Mouse (Mus musculus) megakaryocyte, embryonic 14.5 days (primary cell): ENCODE measurements around the gene Mrc1. TPM values are rescaled to one million over a fixed set of nuclear protein-coding genes. Genes with fewer than 3 reads are reported as not detected.

Experiments
- H3K27me3 ChIP-seq: replicated peaks from 2 replicates; pipeline ENCODE3; 2012; ENCODE audit warnings: inconsistent platforms
- H3K36me3 ChIP-seq: replicated peaks from 2 replicates; pipeline ENCODE3; 2012; ENCODE audit warnings: low read length, inconsistent platforms, mixed read lengths
- H3K4me1 ChIP-seq: 2 replicates; pipeline ENCODE4 v1.6.1; 2012; ENCODE audit warnings: inconsistent platforms
- H3K4me3 ChIP-seq: replicated peaks from 2 replicates; pipeline ENCODE3; 2012; ENCODE audit warnings: moderate library complexity, mild to moderate bottlenecking, inconsistent platforms
- H3K9me3 ChIP-seq: 2 replicates; pipeline ENCODE4 v1.6.1; 2012; ENCODE audit warnings: inconsistent platforms
- FLI1 ChIP-seq: IDR thresholded peaks from 2 replicates; pipeline ENCODE4 v1.6.1; 2012; ENCODE audit warnings: low read length, inconsistent platforms, mixed read lengths
- GATA1 ChIP-seq: IDR thresholded peaks from 3 replicates; pipeline ENCODE4 v1.6.1; 2012; ENCODE audit warnings: mixed read lengths, low read length, inconsistent platforms, borderline replicate concordance
- polyA plus RNA-seq: library from polyadenylated mRNA; stranded (reverse); fragments of >175 nt; gene quantifications from 2 replicates; pipeline ENCODE4 v1.2.3, GENCODE M21; 2012; ENCODE audit warnings: low replicate concordance; ENCODE audit not compliant: insufficient read depth

Gene Mrc1
- polyA plus RNA-seq, 1 experiment = not detected

DNA sequence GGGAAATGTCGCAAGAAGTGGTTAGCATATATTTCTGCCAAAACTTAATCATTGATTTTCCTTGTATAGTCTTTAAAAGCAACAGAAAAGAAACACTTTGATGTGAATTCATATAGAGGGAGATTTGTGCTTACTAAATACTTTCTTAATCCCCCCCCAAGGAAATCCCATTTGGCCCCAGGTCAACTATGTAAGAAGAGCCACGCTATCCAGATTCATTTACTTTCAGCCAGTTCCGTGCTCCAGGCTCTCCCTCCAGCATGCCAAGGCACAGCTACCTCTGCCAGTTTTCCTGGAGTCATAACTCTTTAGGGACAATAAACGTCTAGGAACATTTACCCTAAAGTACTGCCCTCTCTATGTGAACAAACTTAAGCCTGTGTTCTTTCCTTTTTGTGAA lies 8.5 kb downstream of the Mrc1 start:
- H3K36me3 ChIP-seq = no peaks in the 10 kb centered on the region
- H3K9me3 ChIP-seq = no peaks in the 10 kb centered on the region
- no peak overlapping the region for H3K4me3 ChIP-seq
- TF ChIP-seq GATA1 (no peak), FLI1 (no peak)
- H3K4me1 ChIP-seq = peaks cover 42% of the 10 kb centered on the region
- no peaks in the 10 kb centered on the region for H3K27me3 ChIP-seq

DNA sequence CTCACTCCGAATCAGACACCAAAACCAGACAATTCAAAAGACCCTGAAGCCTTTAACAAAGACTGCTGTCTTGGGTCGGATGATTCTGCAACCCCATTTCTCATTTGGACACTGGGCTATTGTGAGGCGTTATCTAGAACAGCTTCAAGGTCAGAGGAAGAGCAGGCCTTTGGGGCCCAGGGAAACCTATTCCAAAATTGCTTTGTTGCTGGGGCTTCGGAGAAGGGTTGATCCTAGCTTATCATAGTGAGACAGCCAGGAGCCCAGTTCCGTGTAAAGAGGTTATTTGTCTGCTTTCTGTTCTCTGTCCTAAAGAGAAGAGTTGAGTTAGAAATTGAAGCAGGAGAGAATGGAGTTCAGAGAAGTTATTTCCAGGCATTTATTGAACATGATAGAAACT lies 10.0 kb downstream of the Mrc1 start:
- Histone ChIP-seq H3K4me3 (no peak overlapping the region), H3K36me3 (no peaks in the 10 kb centered on the region), H3K27me3 (no peaks in the 10 kb centered on the region), H3K9me3 (no peaks in the 10 kb centered on the region), H3K4me1 (peaks cover 37% of the 10 kb centered on the region)
- no peak for TF ChIP-seq FLI1

DNA sequence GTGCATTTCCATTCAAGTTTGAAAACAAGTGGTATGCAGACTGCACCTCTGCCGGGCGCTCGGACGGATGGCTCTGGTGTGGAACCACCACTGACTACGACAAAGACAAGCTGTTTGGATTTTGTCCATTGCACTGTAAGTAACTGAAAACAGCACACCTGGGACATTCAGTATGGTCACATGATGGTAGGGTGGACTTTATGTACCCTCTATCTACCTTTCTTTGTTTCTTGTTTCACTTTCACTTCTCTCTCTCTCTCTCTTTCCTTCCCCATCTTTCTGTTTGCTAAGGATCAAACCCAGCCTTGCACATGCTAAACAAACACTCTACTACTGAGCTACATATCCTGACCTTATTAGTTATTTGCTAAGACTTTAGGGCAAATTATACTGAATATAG lies 15.0 kb downstream of the Mrc1 start:
- Histone ChIP-seq H3K36me3 (no peaks in the 10 kb centered on the region), H3K9me3 (no peaks in the 10 kb centered on the region), H3K27me3 (no peaks in the 10 kb centered on the region), H3K4me3 (peak overlapping the region; percentile 87), H3K4me1 (peaks cover 43% of the 10 kb centered on the region)
- TF ChIP-seq FLI1 (no peak), GATA1 (no peak)

DNA sequence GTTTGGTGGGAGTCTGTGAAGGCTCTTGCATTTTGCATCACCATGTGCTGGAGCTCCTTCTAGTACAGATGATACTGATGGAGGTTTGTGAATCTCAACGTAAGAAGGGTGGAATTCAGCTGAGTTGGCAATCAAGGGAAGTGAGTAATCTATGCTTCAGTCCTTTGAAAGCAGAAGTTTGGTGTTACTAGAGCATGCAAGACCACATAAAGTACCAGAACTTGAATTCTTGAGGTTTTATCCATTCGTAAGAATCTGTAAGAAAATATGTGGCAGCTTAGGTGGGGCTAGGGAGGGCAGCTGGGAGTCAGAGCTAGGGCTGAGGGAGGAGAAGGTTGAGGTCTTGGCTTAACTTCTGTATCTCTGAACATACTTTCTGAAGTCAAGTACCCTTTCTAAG lies 15.5 kb downstream of the Mrc1 start:
- Histone ChIP-seq H3K9me3 (no peaks in the 10 kb centered on the region), H3K27me3 (no peaks in the 10 kb centered on the region), H3K36me3 (no peaks in the 10 kb centered on the region), H3K4me1 (peaks cover 46% of the 10 kb centered on the region), H3K4me3 (peak overlapping the region; percentile 87)
- TF ChIP-seq GATA1 (no peak), FLI1 (no peak)

DNA sequence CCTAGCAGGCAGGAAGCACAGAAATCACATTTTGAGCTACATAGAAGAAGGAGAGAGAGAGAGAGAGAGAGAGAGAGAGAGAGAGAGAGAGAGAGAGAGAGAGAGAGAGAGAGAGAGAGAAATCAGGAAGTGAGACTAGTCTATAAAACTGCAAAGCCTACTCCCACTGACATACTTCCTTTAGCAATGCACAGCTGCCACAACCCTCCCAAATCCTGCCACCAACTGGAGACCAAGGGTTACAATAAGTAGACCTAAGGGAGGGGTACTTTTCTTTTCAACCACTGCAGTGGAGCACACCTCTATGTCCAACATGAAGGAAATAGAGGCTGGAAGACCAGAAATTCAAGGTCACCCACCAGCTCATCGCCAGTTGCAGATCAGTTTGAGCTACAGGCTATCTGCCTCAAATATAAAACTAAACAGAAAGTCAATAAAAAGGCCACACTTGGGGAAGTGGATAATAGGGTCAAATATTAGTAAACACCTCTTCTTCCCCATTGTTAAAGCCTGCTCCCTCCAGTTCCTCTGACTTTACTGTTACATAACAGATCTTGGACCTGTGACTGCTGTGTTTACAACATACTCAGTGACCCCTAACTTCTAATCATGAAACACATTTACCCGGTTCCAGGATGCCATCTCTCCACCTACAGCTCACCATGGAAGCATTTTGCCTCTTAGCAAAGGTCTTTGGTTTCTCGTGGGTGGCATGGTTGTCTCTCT lies 20.8 kb downstream of the Mrc1 start:
- no peaks in the 10 kb centered on the region for H3K36me3 ChIP-seq
- no peaks in the 10 kb centered on the region for H3K27me3 ChIP-seq
- H3K4me3 ChIP-seq = no peak overlapping the region
- no peaks in the 10 kb centered on the region for H3K9me3 ChIP-seq
- TF ChIP-seq GATA1 (no peak), FLI1 (no peak)
- H3K4me1 ChIP-seq = peaks cover 35% of the 10 kb centered on the region

DNA sequence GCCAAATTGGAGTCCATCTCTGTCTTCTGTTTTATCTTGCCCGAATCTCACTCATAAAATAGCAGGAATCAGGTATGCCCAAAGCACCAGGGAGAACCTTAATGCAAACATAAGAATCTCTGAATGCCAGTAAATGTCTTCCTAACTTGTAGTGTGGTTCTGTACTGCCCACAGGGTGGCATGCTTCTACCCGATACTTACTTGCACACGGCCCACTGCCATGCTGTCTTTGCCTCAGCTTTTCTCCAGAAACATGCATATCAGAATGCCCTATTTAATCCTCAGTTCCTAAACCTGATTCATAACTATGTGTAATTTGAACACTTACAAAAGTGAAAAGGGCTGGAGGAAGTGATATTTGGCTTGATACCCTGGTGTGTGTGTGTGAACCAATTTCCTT lies 22.7 kb downstream of the Mrc1 start:
- no peak for TF ChIP-seq FLI1
- no peak for TF ChIP-seq GATA1
- H3K4me1 ChIP-seq = peaks cover 27% of the 10 kb centered on the region
- no peaks in the 10 kb centered on the region for H3K27me3 ChIP-seq
- H3K4me3 ChIP-seq = no peak overlapping the region
- no peaks in the 10 kb centered on the region for H3K9me3 ChIP-seq
- H3K36me3 ChIP-seq = no peaks in the 10 kb centered on the region

DNA sequence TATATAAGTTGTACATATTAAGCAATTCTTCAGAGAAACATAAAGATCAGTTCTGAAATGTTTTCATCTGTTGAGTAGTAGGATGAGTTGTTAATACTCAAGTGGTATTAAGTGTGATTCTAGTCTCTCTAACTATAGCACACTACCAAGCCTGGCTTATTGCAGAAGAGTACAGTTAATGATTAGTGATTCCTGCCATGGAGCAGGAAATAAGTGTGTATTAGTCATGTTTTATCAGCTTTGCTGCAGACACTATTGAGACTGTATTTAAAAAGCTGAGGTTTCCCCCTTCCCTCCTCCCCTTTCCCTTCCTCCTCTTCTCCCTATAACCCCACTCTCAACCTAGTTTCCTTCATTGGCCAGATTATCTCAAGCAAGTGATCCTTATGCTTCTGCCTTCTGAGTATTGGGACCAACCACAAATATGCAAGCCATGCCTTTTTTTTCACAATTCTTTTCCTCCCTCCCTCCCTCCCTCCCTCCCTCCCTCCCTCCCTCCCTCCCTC lies 29.2 kb downstream of the Mrc1 start:
- H3K27me3 ChIP-seq = no peaks in the 10 kb centered on the region
- H3K9me3 ChIP-seq = no peaks in the 10 kb centered on the region
- peaks cover 9% of the 10 kb centered on the region; the same call in 1 of the 2 replicates for H3K4me1 ChIP-seq
- H3K4me3 ChIP-seq = no peak overlapping the region
- TF ChIP-seq FLI1 = no peak
- no peak for TF ChIP-seq GATA1
- H3K36me3 ChIP-seq = no peaks in the 10 kb centered on the region

DNA sequence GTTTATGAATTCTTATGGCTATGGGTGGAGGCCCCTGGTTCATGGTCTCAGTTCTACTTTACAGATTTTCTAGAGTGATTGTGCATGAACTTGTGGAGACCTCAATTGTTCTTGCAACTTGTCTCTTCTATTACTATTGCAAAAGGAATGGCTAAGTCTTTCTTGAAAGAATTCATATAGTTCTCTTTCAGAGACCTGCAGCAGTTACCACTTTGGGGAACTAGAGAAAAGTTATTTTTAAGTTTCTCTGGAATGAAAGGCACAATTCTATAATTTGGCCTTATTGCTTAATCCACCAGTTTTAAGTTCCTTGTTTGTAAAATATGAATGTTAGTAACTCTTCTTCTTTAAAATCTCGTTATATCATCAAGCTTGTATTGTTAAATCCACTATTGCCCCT lies 32.9 kb downstream of the Mrc1 start:
- Histone ChIP-seq H3K4me1 (peaks cover 9% of the 10 kb centered on the region; the same call in 1 of the 2 replicates), H3K36me3 (no peaks in the 10 kb centered on the region), H3K27me3 (no peaks in the 10 kb centered on the region), H3K9me3 (no peaks in the 10 kb centered on the region), H3K4me3 (no peak overlapping the region)
- TF ChIP-seq GATA1 (no peak), FLI1 (no peak)

DNA sequence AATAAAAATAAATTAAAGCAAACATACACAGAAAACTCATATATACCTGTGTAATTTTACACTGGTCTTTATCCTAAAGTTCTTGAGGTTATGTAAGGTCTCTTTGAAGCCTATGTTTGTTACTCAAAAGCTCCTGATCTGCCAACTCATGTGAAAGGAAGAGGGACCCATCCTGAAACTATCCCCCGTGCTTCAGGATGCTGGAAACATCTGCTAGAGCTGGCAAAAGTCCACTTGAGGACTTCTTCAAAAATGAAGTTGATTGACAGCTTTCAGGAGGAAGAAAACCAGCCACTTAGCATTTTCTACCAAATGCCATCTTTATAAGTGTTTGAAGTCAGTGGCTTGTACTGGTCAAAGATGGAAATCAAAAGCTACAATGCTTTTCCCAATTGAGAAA lies 40.0 kb downstream of the Mrc1 start:
- Histone ChIP-seq H3K9me3 (no peaks in the 10 kb centered on the region), H3K4me1 (peaks cover 16% of the 10 kb centered on the region), H3K4me3 (no peak overlapping the region), H3K36me3 (no peaks in the 10 kb centered on the region), H3K27me3 (no peaks in the 10 kb centered on the region)
- no peak for TF ChIP-seq GATA1
- no peak for TF ChIP-seq FLI1

DNA sequence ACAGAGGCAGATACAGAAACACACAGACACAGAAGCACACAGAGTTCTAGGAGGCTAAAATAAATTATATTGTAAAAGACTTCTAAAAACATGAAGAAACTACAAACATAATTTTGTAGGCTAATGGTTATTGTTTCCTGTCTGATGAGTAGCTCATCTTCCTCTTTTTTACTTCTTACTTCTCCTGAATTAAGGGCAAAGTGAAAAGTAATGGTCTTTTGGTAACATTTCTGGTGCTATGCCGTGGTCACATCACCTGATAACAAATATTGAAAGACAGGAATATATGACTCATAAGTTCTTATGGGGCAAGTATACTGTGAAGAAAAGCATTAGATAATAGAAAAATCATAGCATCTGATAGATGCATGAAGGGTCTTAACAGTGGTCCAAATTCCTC lies 42.9 kb downstream of the Mrc1 start:
- TF ChIP-seq GATA1 (no peak), FLI1 (no peak)
- Histone ChIP-seq H3K9me3 (no peaks in the 10 kb centered on the region), H3K27me3 (no peaks in the 10 kb centered on the region), H3K4me1 (peaks cover 20% of the 10 kb centered on the region), H3K4me3 (no peak overlapping the region), H3K36me3 (no peaks in the 10 kb centered on the region)
